Mouse (Mus musculus) adrenal gland, adult 10 weeks (tissue): ENCODE measurements around the gene Csnk2a1. TPM values are rescaled to one million over a fixed set of nuclear protein-coding genes. Genes with fewer than 3 reads are reported as not detected.

Experiments
- polyA plus RNA-seq: library from polyadenylated mRNA; stranded (reverse); fragments of 350-450 nt; fragmentation: Illumina TruSeq; extraction: RNeasy Lipid Tissue Mini Kit (QIAGEN cat#74804); gene quantifications from one replicate; pipeline ENCODE4 v1.2.3, GENCODE M21; 2014; ENCODE audit warnings: low read depth, low replicate concordance

Gene Csnk2a1
- 246 TPM for polyA plus RNA-seq

DNA sequence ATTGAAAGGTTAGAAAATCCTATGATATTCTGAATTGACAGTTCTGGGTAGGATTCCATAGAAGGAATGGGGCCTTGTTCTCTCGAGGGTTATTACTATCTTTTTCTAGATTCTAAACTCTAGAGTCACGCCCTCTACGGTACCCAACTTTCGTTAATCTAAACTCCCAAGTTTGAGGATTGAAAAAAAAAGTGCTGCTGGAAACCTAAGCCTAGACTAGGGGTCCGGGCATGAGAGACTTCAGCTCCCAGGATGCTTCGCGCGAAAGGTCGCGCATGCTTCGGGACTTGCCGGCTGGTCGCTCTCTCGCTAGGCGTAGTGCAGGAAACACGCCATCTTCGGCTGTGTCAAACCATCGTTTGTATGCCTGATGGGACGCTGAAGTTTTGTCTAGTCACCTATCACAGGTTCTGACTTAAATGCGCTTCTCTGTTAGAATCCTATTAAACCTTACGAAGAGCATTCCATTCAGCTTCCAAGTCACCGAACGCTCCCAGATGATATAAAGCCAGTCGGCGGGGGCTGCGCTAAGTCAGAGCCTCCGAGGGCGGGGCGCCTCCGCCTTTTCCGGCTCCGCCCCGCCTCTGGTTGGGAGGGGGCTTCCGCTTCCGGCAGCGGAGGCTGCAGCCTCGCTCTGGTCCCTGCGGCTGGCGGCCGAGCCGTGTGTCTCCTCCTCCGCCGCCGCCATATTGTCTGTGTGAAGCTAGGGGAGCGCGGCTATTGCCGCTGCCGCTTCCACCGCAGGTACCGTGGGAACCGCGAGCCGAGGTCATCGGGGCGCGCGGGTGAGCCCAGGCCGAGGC is at the start of gene Csnk2a1:
Csnk2a1 (plus strand) TSS at position 592 of the 803 bp plus-strand sequence.

DNA sequence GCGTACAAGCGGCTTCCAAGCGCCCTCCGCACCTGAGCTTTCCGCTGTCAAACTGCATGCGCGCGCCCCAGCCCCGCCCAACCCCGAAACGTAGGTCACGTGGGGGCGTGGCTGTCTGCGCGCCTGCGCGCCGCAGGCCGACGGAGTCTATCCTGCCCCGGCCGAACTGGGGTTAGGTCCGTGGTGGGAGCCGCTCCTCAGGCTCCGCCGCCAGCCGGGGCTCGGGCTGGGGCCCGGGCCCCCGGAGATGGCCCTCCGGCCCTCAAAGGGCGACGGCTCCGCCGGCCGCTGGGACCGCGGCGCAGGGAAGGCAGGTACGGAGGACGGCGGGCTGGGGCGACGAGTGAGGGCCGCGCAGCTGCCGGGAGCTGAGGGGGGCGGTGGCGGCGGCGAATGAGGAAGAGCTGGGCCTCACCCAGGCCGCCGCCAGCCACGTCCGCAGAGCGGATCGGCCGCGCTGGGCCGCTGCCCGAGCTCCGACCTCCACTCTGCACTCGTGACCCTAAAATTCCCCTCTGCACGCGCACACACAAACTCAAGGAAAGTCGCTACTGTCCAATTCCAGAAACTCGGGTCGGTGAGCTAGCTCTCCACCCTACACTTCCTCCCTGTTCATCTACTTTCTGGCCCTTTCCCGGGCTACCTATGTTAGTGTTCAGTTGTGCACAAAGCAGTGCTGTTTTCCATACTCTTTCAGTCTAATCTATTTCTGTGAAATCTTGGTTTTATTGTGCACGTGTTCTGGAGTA is 67.3 kb downstream of the Csnk2a1 start, which contains the start of gene Tbc1d20:
Tbc1d20 (plus strand) TSS at position 102 of the 749 bp plus-strand sequence.

Other genes starting within 250 kb of the Csnk2a1 start
- 0.76 TPM for gene Fam110a, start 246.6 kb upstream of the Csnk2a1 start, polyA plus RNA-seq
- gene Slc52a3, start 230.3 kb upstream of the Csnk2a1 start, polyA plus RNA-seq = 0.64 TPM
- gene Scrt2, start 145.3 kb upstream of the Csnk2a1 start, polyA plus RNA-seq = not detected
- gene Srxn1, start 121.3 kb upstream of the Csnk2a1 start, polyA plus RNA-seq = 277 TPM
- not detected for gene Tcf15, start 83.3 kb upstream of the Csnk2a1 start, polyA plus RNA-seq
- 55.9 TPM for gene Tbc1d20, start 67.0 kb downstream of the Csnk2a1 start, polyA plus RNA-seq
- 1.0 TPM for gene Rbck1, start 105.8 kb downstream of the Csnk2a1 start, polyA plus RNA-seq
- gene Trib3, start 117.2 kb downstream of the Csnk2a1 start, polyA plus RNA-seq = 0.35 TPM
- gene Nrsn2, start 149.8 kb downstream of the Csnk2a1 start, polyA plus RNA-seq = 2.0 TPM
- gene Sox12, start 171.2 kb downstream of the Csnk2a1 start, polyA plus RNA-seq = 0.58 TPM
- gene Zcchc3, start 188.2 kb downstream of the Csnk2a1 start, polyA plus RNA-seq = 3.8 TPM
- not detected for gene 6820408C15Rik, start 188.7 kb downstream of the Csnk2a1 start, polyA plus RNA-seq
- gene Defb23, start 237.8 kb downstream of the Csnk2a1 start, polyA plus RNA-seq = not detected